Mouse (Mus musculus): ENCODE data around the gene Olfr679. TPM values are rescaled to one million over a fixed set of nuclear protein-coding genes. Genes with fewer than 3 reads are reported as not detected.
"Not testable (repeated sequence)": the region's sequence is repeated elsewhere in the genome, so short reads cannot be mapped to it uniquely, and the experiment has no call there.

Olfr679 gene
- not detected in 2 replicates for polyA plus RNA-seq (2016; fragmentation: Nextera tagmentation; extraction: Ambion mirVana)

GRCm38 (mm10) chr7:105080905-105081304 is at the start of gene Olfr679:
Gene Olfr679 (plus strand): TSS chr7:105081205.
- Histone ChIP-seq H3K4me1 (no peaks in the 10 kb centered on the region), H3K36me3 (no peaks in the 10 kb centered on the region), H3K27me3 (ENCODE audit: insufficient read depth, poor library complexity, severe bottlenecking) (no peaks in the 10 kb centered on the region), H3K27ac (no peak within 1 kb of the TSS), H3K9me3 (no peaks in the 10 kb centered on the region), H3K4me3 (no peak within 1 kb of the TSS)
- 48% methylated on average over 1 of the region's 1 CpGs for WGBS
- DNase-seq (ENCODE audit: low spot score): no peak

- Histone ChIP-seq H3K4me3 (no peak within 1 kb of the TSS), H3K4me1 (no peaks in the 10 kb centered on the region), H3K9me3 (no peaks in the 10 kb centered on the region), H3K27me3 (ENCODE audit: insufficient read depth, poor library complexity, severe bottlenecking) (no peaks in the 10 kb centered on the region), H3K36me3 (no peaks in the 10 kb centered on the region), H3K27ac (no peak within 1 kb of the TSS)
- DNase-seq (ENCODE audit: low spot score): no peak
Observed at GRCm38 (mm10) chr7:105032398-105032797, 48.6 kb upstream of the Olfr679 start, which contains the start of gene Olfr676. Gene Olfr676 (plus strand): TSS chr7:105032698.

- DNase-seq (ENCODE audit: low spot score); H3K27me3 ChIP-seq (ENCODE audit: insufficient read depth, poor library complexity, severe bottlenecking); H3K9me3 ChIP-seq; H3K36me3 ChIP-seq; H3K4me3 ChIP-seq; H3K27ac ChIP-seq; H3K4me1 ChIP-seq: not testable (repeated sequence)
- 49% methylated on average over 5 of the region's 5 CpGs for WGBS
Observed at GRCm38 (mm10) chr7:105033836-105034235, 47.2 kb upstream of the Olfr679 start.

- no peaks in the 10 kb centered on the region for H3K4me1 ChIP-seq
- no peak overlapping the region for H3K27ac ChIP-seq
- H3K36me3 ChIP-seq: no peaks in the 10 kb centered on the region
- no peak overlapping the region for H3K4me3 ChIP-seq
- DNase-seq (ENCODE audit: low spot score): no peak
- no peaks in the 10 kb centered on the region for H3K27me3 ChIP-seq (ENCODE audit: insufficient read depth, poor library complexity, severe bottlenecking)
- no peaks in the 10 kb centered on the region for H3K9me3 ChIP-seq
Observed at GRCm38 (mm10) chr7:105058951-105059350, 22.1 kb upstream of the Olfr679 start.

GRCm38 (mm10) chr7:105064175-105064574 is 16.8 kb upstream of the Olfr679 start, which contains the start of gene Olfr678:
Gene Olfr678 (plus strand): TSS chr7:105064475.
- no peaks in the 10 kb centered on the region for H3K9me3 ChIP-seq
- H3K27ac ChIP-seq: no peak within 1 kb of the TSS
- WGBS: 92% methylated on average over 1 of the region's 1 CpGs
- H3K4me1 ChIP-seq: no peaks in the 10 kb centered on the region
- DNase-seq (ENCODE audit: low spot score): no peak
- no peaks in the 10 kb centered on the region for H3K27me3 ChIP-seq (ENCODE audit: insufficient read depth, poor library complexity, severe bottlenecking)
- no peak within 1 kb of the TSS for H3K4me3 ChIP-seq
- no peaks in the 10 kb centered on the region for H3K36me3 ChIP-seq

- not testable (repeated sequence) for DNase-seq (ENCODE audit: low spot score)
Observed at GRCm38 (mm10) chr7:105092717-105093116, 11.7 kb downstream of the Olfr679 start, which contains the start of gene Olfr680-ps1. Gene Olfr680-ps1 (minus strand): TSS chr7:105092817.

GRCm38 (mm10) chr7:105116536-105116935 is 35.5 kb downstream of the Olfr679 start, which contains the start of gene Olfr681:
Gene Olfr681 (plus strand): TSS chr7:105116836.
- Histone ChIP-seq H3K36me3 (no peaks in the 10 kb centered on the region), H3K9me3 (no peaks in the 10 kb centered on the region), H3K27me3 (ENCODE audit: insufficient read depth, poor library complexity, severe bottlenecking) (no peaks in the 10 kb centered on the region), H3K27ac (no peak within 1 kb of the TSS), H3K4me1 (no peaks in the 10 kb centered on the region), H3K4me3 (no peak within 1 kb of the TSS)
- DNase-seq (ENCODE audit: low spot score): no peak

More at GRCm38 (mm10) chr7:105092717-105093116, 11.7 kb downstream of the Olfr679 start, which contains the start of gene Olfr680-ps1:
- not testable (repeated sequence) for H3K27ac ChIP-seq; H3K36me3 ChIP-seq; H3K4me1 ChIP-seq; H3K4me3 ChIP-seq; H3K27me3 ChIP-seq (ENCODE audit: insufficient read depth, poor library complexity, severe bottlenecking); H3K9me3 ChIP-seq

Other genes starting within 250 kb of the Olfr679 start
- gene Usp17lb, start 238.6 kb upstream of the Olfr679 start, polyA plus RNA-seq (2016; fragmentation: Nextera tagmentation; extraction: Ambion mirVana): not detected in 2 replicates
- not detected in 2 replicates for gene Usp17la, start 224.2 kb upstream of the Olfr679 start, polyA plus RNA-seq (2016; fragmentation: Nextera tagmentation; extraction: Ambion mirVana)
- gene Olfr665, start 203.2 kb upstream of the Olfr679 start, polyA plus RNA-seq (2016; fragmentation: Nextera tagmentation; extraction: Ambion mirVana): not detected in 2 replicates
- gene Olfr666, start 185.3 kb upstream of the Olfr679 start, polyA plus RNA-seq (2016; fragmentation: Nextera tagmentation; extraction: Ambion mirVana): not detected in 2 replicates
- not detected in 2 replicates for gene Olfr667, start 159.7 kb upstream of the Olfr679 start, polyA plus RNA-seq (2016; fragmentation: Nextera tagmentation; extraction: Ambion mirVana)
- gene Olfr668, start 153.1 kb upstream of the Olfr679 start, polyA plus RNA-seq (2016; fragmentation: Nextera tagmentation; extraction: Ambion mirVana): not detected in 2 replicates
- gene Olfr669, start 147.0 kb upstream of the Olfr679 start, polyA plus RNA-seq (2016; fragmentation: Nextera tagmentation; extraction: Ambion mirVana): not detected in 2 replicates
- gene Olfr670, start 118.6 kb upstream of the Olfr679 start, polyA plus RNA-seq (2016; fragmentation: Nextera tagmentation; extraction: Ambion mirVana): not detected in 2 replicates
- not detected in 2 replicates for gene Olfr671, start 102.1 kb upstream of the Olfr679 start, polyA plus RNA-seq (2016; fragmentation: Nextera tagmentation; extraction: Ambion mirVana)
- not detected in 2 replicates for gene Olfr672, start 79.2 kb upstream of the Olfr679 start, polyA plus RNA-seq (2016; fragmentation: Nextera tagmentation; extraction: Ambion mirVana)
- not detected in 2 replicates for gene Olfr675, start 52.7 kb upstream of the Olfr679 start, polyA plus RNA-seq (2016; fragmentation: Nextera tagmentation; extraction: Ambion mirVana)
- not detected in 2 replicates for gene Olfr676, start 48.5 kb upstream of the Olfr679 start, polyA plus RNA-seq (2016; fragmentation: Nextera tagmentation; extraction: Ambion mirVana)
- gene Olfr677, start 29.8 kb upstream of the Olfr679 start, polyA plus RNA-seq (2016; fragmentation: Nextera tagmentation; extraction: Ambion mirVana): not detected in 2 replicates
- gene Olfr678, start 16.7 kb upstream of the Olfr679 start, polyA plus RNA-seq (2016; fragmentation: Nextera tagmentation; extraction: Ambion mirVana): not detected in 2 replicates
- not detected in 2 replicates for gene Olfr680-ps1, start 11.6 kb downstream of the Olfr679 start, polyA plus RNA-seq (2016; fragmentation: Nextera tagmentation; extraction: Ambion mirVana)
- gene Olfr681, start 35.6 kb downstream of the Olfr679 start, polyA plus RNA-seq (2016; fragmentation: Nextera tagmentation; extraction: Ambion mirVana): not detected in 2 replicates
- not detected in 2 replicates for gene Olfr683, start 65.8 kb downstream of the Olfr679 start, polyA plus RNA-seq (2016; fragmentation: Nextera tagmentation; extraction: Ambion mirVana)
- not detected in 2 replicates for gene Olfr684, start 82.4 kb downstream of the Olfr679 start, polyA plus RNA-seq (2016; fragmentation: Nextera tagmentation; extraction: Ambion mirVana)
- not detected in 2 replicates for gene Olfr685, start 104.8 kb downstream of the Olfr679 start, polyA plus RNA-seq (2016; fragmentation: Nextera tagmentation; extraction: Ambion mirVana)
- not detected in 2 replicates for gene Olfr686, start 126.3 kb downstream of the Olfr679 start, polyA plus RNA-seq (2016; fragmentation: Nextera tagmentation; extraction: Ambion mirVana)
- not detected in 2 replicates for gene Olfr688, start 206.9 kb downstream of the Olfr679 start, polyA plus RNA-seq (2016; fragmentation: Nextera tagmentation; extraction: Ambion mirVana)
- not detected in 2 replicates for gene Olfr689, start 230.0 kb downstream of the Olfr679 start, polyA plus RNA-seq (2016; fragmentation: Nextera tagmentation; extraction: Ambion mirVana)